Mouse (Mus musculus): ENCODE measurements around the gene Satb2.

GRCm38 (mm10) chr1:56973593-56973950 is 4.9 kb downstream of the Satb2 start:
- no peak for TF ChIP-seq GATA1 (IDR thresholded peaks at IDR 0.05; ENCODE audit: borderline replicate concordance, low read length)
- no peak for TF ChIP-seq FLI1 (IDR thresholded peaks at IDR 0.05; ENCODE audit: low read length)

Data from megakaryocyte, embryonic 14.5 days (primary cell).